Mouse (Mus musculus) hindbrain, embryonic 14.5 days (tissue): ENCODE measurements at regions not wholly inside any gene's neighbourhood (a gene's known extent, or its start where the extent isn't known, plus 50 kb on each side); places are given as distances from the start of the nearest gene placed in this dataset.

Experiments used
- ATAC-seq: fragments of 200-750 bp; cut with Nextera tagmentation; 2 replicates; pipeline ENCODE4 v1.8.0; 2017; ENCODE audit warnings: moderate number of reproducible peaks, mild to moderate bottlenecking, moderate TSS enrichment, moderate library complexity; ENCODE audit not compliant: low FRiP score
- DNase-seq: peaks from one replicate; pipeline ENCODE4 v3.0.0-alpha.2; 2015; ENCODE audit warnings: low spot score
- H3K27ac ChIP-seq: fragments of 300-500 bp; sonication (generic); 2 replicates; pipeline ENCODE4 v1.5.1; 2014; ENCODE audit warnings: mild to moderate bottlenecking, moderate library complexity
- H3K27me3 ChIP-seq: fragments of 300-500 bp; sonication (generic); 2 replicates; pipeline ENCODE4 v1.6.1; 2014; ENCODE audit warnings: mild to moderate bottlenecking, low read length, mixed read lengths; ENCODE audit not compliant: control insufficient read depth, insufficient read depth
- H3K36me3 ChIP-seq: fragments of 300-500 bp; sonication (generic); replicated peaks from 2 replicates; pipeline ENCODE4 v1.6.1; 2014; ENCODE audit not compliant: control insufficient read depth, insufficient read depth
- H3K4me1 ChIP-seq: fragments of 300-500 bp; sonication (generic); replicated peaks from 2 replicates; pipeline ENCODE4 v1.6.1; 2014; ENCODE audit warnings: antibody characterized with exemption, low read length, mixed read lengths; ENCODE audit not compliant: control insufficient read depth, insufficient read depth
- H3K4me2 ChIP-seq: fragments of 300-500 bp; sonication (generic); replicated peaks from 2 replicates; pipeline ENCODE4 v1.6.1; 2014; ENCODE audit warnings: mild to moderate bottlenecking, moderate library complexity
- H3K4me3 ChIP-seq: fragments of 300-500 bp; sonication (generic); replicated peaks from 2 replicates; pipeline ENCODE4 v1.5.1; 2014; ENCODE audit warnings: mild to moderate bottlenecking, low read length
- H3K9ac ChIP-seq: fragments of 300-500 bp; sonication (generic); 2 replicates; pipeline ENCODE4 v1.6.1; 2014
- H3K9me3 ChIP-seq: fragments of 300-500 bp; sonication (generic); 2 replicates; pipeline ENCODE4 v1.6.1; 2016; ENCODE audit warnings: low read length; ENCODE audit not compliant: control insufficient read depth
- WGBS: fragments of 180-500 bp; shearing (Covaris S2); extraction: QIAGEN DNeasy Blood & Tissue Kit; methylation state at CpG from one replicate; pipeline ENCODE4 v1.1.7; 2014; 5-methylcytosine and 5-hydroxymethylcytosine counted together

- Histone ChIP-seq H3K9me3 (no peaks in the 10 kb centered on the region), H3K4me1 (peaks cover 26% of the 10 kb centered on the region), H3K4me2 (no peak overlapping the region), H3K27ac (no peak overlapping the region), H3K27me3 (no peaks in the 10 kb centered on the region), H3K9ac (no peak overlapping the region), H3K36me3 (no peaks in the 10 kb centered on the region), H3K4me3 (no peak overlapping the region)
- 17% methylated on average over 2 of the region's 2 CpGs for WGBS
- DNase-seq (peak; percentile 49), ATAC-seq (peak; percentile 79; the same call in 1 of the 2 replicates)
Observed at GRCm38 (mm10) chr4:22971127-22971526, 483.0 kb upstream of the Pou3f2 start.

DNA sequence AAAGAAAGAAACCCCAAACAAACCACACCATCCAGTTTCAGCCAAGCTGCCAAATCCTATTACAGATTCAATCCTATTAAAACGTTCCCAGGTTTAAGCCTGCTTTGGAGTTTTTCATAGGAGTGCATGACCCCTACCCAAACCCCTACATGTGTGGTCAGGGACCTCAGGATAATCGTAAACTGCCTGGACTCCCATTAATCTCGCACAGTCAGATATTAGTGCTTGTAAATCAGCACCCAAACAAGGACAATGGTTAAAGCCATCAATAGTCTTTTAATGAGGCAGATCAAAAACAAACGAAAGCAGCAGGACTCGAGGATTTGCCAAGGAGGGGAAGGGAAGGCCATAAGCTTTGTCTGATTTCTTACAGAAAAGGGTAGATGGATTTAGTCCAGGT lies 482.3 kb upstream of the Pou3f2 start:
- Histone ChIP-seq H3K9ac (no peak overlapping the region), H3K9me3 (no peaks in the 10 kb centered on the region), H3K27me3 (no peaks in the 10 kb centered on the region), H3K36me3 (no peaks in the 10 kb centered on the region), H3K4me3 (no peak overlapping the region), H3K27ac (no peak overlapping the region), H3K4me2 (no peak overlapping the region), H3K4me1 (peaks cover 26% of the 10 kb centered on the region)
- 5% methylated on average over 5 of the region's 5 CpGs for WGBS
- DNase-seq (no peak), ATAC-seq (peak; percentile 46; the same call in 1 of the 2 replicates)

GRCm38 (mm10) chr4:22949422-22949821 lies 461.3 kb upstream of the Pou3f2 start:
- Histone ChIP-seq H3K9ac (no peak overlapping the region), H3K9me3 (no peaks in the 10 kb centered on the region), H3K4me2 (no peak overlapping the region), H3K36me3 (no peaks in the 10 kb centered on the region), H3K27me3 (no peaks in the 10 kb centered on the region), H3K4me3 (no peak overlapping the region), H3K4me1 (peaks cover 9% of the 10 kb centered on the region), H3K27ac (no peak overlapping the region)
- 36% methylated on average over 1 of the region's 1 CpGs for WGBS
- DNase-seq (no peak), ATAC-seq (no peak)

DNA sequence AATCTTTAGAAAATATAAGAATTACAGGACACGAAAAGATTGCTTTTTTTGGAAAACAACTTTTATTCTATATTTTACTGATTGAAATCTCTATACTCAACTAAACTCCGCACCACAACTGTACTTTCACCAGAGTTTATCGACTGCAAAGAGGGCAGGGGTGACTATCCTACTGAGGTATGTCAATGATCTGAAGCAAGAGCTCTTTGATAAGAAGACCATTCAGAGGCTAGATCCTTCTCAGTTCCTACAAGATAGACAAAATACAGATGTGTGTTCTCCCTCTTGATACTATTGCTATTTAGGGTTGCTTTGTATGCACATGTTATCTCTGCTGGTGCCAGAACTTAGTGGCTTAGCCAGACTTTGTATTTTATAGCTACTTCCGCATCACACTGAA lies 460.7 kb upstream of the Pou3f2 start:
- no peak overlapping the region for H3K27ac ChIP-seq
- ATAC-seq (no peak), DNase-seq (no peak)
- no peak overlapping the region for H3K4me3 ChIP-seq
- H3K9ac ChIP-seq: no peak overlapping the region
- H3K4me1 ChIP-seq: peaks cover 9% of the 10 kb centered on the region
- WGBS: 92% methylated on average over 4 of the region's 4 CpGs
- H3K9me3 ChIP-seq: no peaks in the 10 kb centered on the region
- H3K36me3 ChIP-seq: no peaks in the 10 kb centered on the region
- no peak overlapping the region for H3K4me2 ChIP-seq
- H3K27me3 ChIP-seq: no peaks in the 10 kb centered on the region

GRCm38 (mm10) chr4:22946788-22947406 lies 458.7 kb upstream of the Pou3f2 start:
- Histone ChIP-seq H3K9ac (no peak overlapping the region), H3K9me3 (no peaks in the 10 kb centered on the region), H3K36me3 (no peaks in the 10 kb centered on the region), H3K27me3 (no peaks in the 10 kb centered on the region), H3K4me1 (peaks cover 9% of the 10 kb centered on the region), H3K4me2 (0 out of 2 replicates have a peak overlapping the region, but pooled peaks have one; percentile 15), H3K27ac (no peak overlapping the region), H3K4me3 (no peak overlapping the region)
- DNase-seq (peak; percentile 66), ATAC-seq (peak; percentile 89)
- WGBS: 27% methylated on average over 7 of the region's 7 CpGs

DNA sequence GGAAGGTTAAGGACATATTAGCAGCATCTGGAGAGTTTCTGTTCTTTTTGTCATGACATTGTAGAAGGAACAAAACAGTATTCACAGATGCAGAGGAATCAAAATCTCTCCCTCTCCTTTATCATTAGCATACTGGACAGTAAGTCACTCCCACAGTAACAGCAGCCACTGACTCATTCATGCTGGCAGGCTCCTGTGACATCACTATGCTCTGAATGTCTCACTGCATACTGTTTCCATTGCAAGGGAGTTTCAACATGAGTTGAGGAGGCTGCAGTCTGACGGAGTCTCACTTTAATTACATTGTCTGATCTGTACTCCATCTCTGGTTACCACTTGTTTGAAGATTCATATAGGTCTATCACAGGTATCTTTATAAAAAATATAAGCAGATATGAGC lies 450.1 kb upstream of the Pou3f2 start:
- DNase-seq (no peak), ATAC-seq (no peak)
- Histone ChIP-seq H3K4me2 (no peak overlapping the region), H3K9ac (no peak overlapping the region), H3K4me1 (no peaks in the 10 kb centered on the region), H3K36me3 (no peaks in the 10 kb centered on the region), H3K27me3 (no peaks in the 10 kb centered on the region), H3K9me3 (0 out of 2 replicates have a peak, but pooled peaks cover 5% of the 10 kb centered on the region), H3K27ac (no peak overlapping the region), H3K4me3 (no peak overlapping the region)
- 67% methylated on average over 1 of the region's 1 CpGs for WGBS

- no peak for DNase-seq
- no peak overlapping the region for H3K4me2 ChIP-seq
- no peaks in the 10 kb centered on the region for H3K27me3 ChIP-seq
- no peaks in the 10 kb centered on the region for H3K9me3 ChIP-seq
- no peaks in the 10 kb centered on the region for H3K36me3 ChIP-seq
- WGBS: 87% methylated on average over 8 of the region's 8 CpGs
- H3K4me3 ChIP-seq: no peak overlapping the region
- H3K4me1 ChIP-seq: no peaks in the 10 kb centered on the region
- no peak overlapping the region for H3K9ac ChIP-seq
- ATAC-seq: no peak
- no peak overlapping the region for H3K27ac ChIP-seq
Observed at GRCm38 (mm10) chr4:22924181-22924580, 436.0 kb upstream of the Pou3f2 start.

DNA sequence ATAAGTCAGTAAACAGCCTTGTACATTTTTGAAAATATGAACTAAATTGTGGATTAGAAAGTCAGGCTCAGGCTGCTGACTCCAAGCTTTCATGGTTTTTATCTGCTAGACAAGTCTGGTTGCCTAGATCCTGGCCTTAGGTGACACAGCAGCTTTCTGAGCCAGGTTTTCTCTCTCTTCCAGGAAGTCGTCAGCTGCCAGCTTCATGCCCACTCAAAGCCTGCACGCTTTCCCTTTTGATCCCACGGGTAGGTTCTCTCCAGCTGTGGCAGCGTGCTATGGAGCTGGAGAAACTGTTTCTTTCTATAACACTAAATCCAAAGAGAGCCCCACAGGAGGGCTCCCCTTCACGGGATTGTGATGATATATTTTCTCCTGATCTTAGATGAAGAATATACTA lies 426.7 kb upstream of the Pou3f2 start:
- WGBS: 47% methylated on average over 5 of the region's 5 CpGs
- ATAC-seq (no peak), DNase-seq (no peak)
- H3K4me1 ChIP-seq: no peaks in the 10 kb centered on the region
- H3K36me3 ChIP-seq: no peaks in the 10 kb centered on the region
- H3K4me3 ChIP-seq: no peak overlapping the region
- H3K27ac ChIP-seq: no peak overlapping the region
- peaks cover 6% of the 10 kb centered on the region; the same call in 1 of the 2 replicates for H3K9me3 ChIP-seq
- no peak overlapping the region for H3K9ac ChIP-seq
- H3K4me2 ChIP-seq: no peak overlapping the region
- H3K27me3 ChIP-seq: no peaks in the 10 kb centered on the region

DNA sequence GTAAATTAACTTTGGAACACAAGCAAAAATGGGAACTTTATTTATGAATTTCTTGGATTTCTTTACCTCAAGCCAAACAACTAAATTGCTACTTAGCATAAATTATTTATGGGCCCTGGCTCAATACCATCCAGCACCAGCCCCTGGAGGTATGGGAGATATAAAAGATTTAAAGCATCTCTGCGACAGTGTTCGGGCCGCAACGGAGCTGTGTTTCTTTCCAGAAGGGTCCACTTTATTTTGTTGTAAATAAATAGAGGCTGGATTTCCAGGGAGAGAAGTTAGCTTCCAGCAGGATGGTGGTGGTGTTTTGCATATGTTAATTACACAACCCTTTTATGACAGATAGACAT lies 404.5 kb upstream of the Pou3f2 start:
- DNase-seq: no peak
- no peak overlapping the region for H3K27ac ChIP-seq
- H3K4me2 ChIP-seq: no peak overlapping the region
- H3K4me1 ChIP-seq: no peaks in the 10 kb centered on the region
- H3K36me3 ChIP-seq: no peaks in the 10 kb centered on the region
- ATAC-seq: no peak
- H3K9ac ChIP-seq: no peak overlapping the region
- H3K9me3 ChIP-seq: no peaks in the 10 kb centered on the region
- WGBS: 56% methylated on average over 4 of the region's 4 CpGs
- H3K4me3 ChIP-seq: no peak overlapping the region
- H3K27me3 ChIP-seq: no peaks in the 10 kb centered on the region
